Mouse (Mus musculus) MEL (cell line): ENCODE measurements around the gene Gas1.

ENCODE experiments used
- CHD2 ChIP-seq: IDR thresholded peaks from 2 replicates; pipeline ENCODE4 v1.6.1; 2011; ENCODE audit warnings: low read length, improper control_type of control experiment
- CTCF ChIP-seq, 3 experiments: IDR thresholded peaks in 2 of 3; conservative IDR thresholded peaks in 1 of 3; 2 replicates each; pipeline ENCODE4 v1.5.1; 2011 to 2012; ENCODE audit warnings: low read length in 3 of 3, low read depth in 2 of 3, mild to moderate bottlenecking in 2 of 3, improper control_type of control experiment in 1 of 3, inconsistent platforms in 1 of 3, mixed read lengths in 1 of 3, moderate library complexity in 1 of 3; ENCODE audit not compliant: control insufficient read depth in 1 of 3, insufficient read depth in 1 of 3, poor library complexity in 1 of 3, severe bottlenecking in 1 of 3
- ELF1 ChIP-seq: IDR thresholded peaks from 2 replicates; pipeline ENCODE4 v1.6.1; 2014; ENCODE audit warnings: low read depth, mild to moderate bottlenecking, inconsistent platforms, low read length, improper control_type of control experiment, moderate library complexity
- EP300 ChIP-seq, 2 experiments: IDR thresholded peaks; 2 replicates each; pipeline ENCODE4 v1.6.1; 2011; ENCODE audit warnings: improper control_type of control experiment in 2 of 2, low read length in 2 of 2, low read depth in 1 of 2, mild to moderate bottlenecking in 1 of 2
- GATA1 ChIP-seq: IDR thresholded peaks from 2 replicates; pipeline ENCODE4 v1.6.1; 2011; ENCODE audit warnings: low read depth, low read length, improper control_type of control experiment
- JUND ChIP-seq: IDR thresholded peaks from 2 replicates; pipeline ENCODE4 v1.6.1; 2011; ENCODE audit warnings: low read depth, mild to moderate bottlenecking, improper control_type of control experiment, low read length
- MAFK ChIP-seq: IDR thresholded peaks from 2 replicates; pipeline ENCODE4 v1.6.1; 2011; ENCODE audit warnings: low read depth, mild to moderate bottlenecking, low read length, improper control_type of control experiment, borderline replicate concordance
- MAX ChIP-seq: IDR thresholded peaks from 2 replicates; pipeline ENCODE4 v1.6.1; 2011; ENCODE audit warnings: low read length, improper control_type of control experiment
- MXI1 ChIP-seq: IDR thresholded peaks from 2 replicates; pipeline ENCODE4 v1.6.1; 2011; ENCODE audit warnings: mild to moderate bottlenecking, low read depth, low read length, improper control_type of control experiment
- MYC ChIP-seq: IDR thresholded peaks from 2 replicates; pipeline ENCODE4 v1.6.1; 2011; ENCODE audit warnings: low read depth, mild to moderate bottlenecking, low read length, improper control_type of control experiment, moderate library complexity
- NELFE ChIP-seq: IDR thresholded peaks from 2 replicates; pipeline ENCODE4 v1.6.1; 2011; ENCODE audit warnings: low read depth, low read length, improper control_type of control experiment
- POLR2A ChIP-seq, 2 experiments: IDR thresholded peaks; 2 replicates each; pipeline ENCODE4 v1.6.1; 2011 to 2012; ENCODE audit warnings: low read length in 2 of 2, mild to moderate bottlenecking in 2 of 2, control low read depth in 1 of 2, improper control_type of control experiment in 1 of 2, low read depth in 1 of 2, moderate library complexity in 1 of 2; ENCODE audit not compliant: control insufficient read depth in 1 of 2, insufficient read depth in 1 of 2, poor library complexity in 1 of 2
- RAD21 ChIP-seq: IDR thresholded peaks from 2 replicates; pipeline ENCODE4 v1.6.1; 2011; ENCODE audit warnings: mild to moderate bottlenecking, low read depth, low read length, improper control_type of control experiment
- SMC3 ChIP-seq: IDR thresholded peaks from 2 replicates; pipeline ENCODE4 v1.6.1; 2011; ENCODE audit warnings: low read depth, low read length, improper control_type of control experiment

GRCm38 (mm10) chr13:60134439-60134799 is 42.7 kb downstream of the Gas1 start:
- no peak for TF ChIP-seq EP300 (IDR thresholded peaks at IDR 0.05; ENCODE audit: low read depth in 1 of 2, low read length in 2 of 2)
- no peak for TF ChIP-seq CTCF (IDR thresholded peaks at IDR 0.05 in 2 of 3, conservative IDR thresholded peaks at IDR 0.05 in 1 of 3; ENCODE audit: control insufficient read depth in 1 of 3, insufficient read depth in 1 of 3, low read depth in 2 of 3, low read length in 3 of 3, poor library complexity in 1 of 3, severe bottlenecking in 1 of 3)
- no peak for TF ChIP-seq POLR2A (IDR thresholded peaks at IDR 0.05; ENCODE audit: control insufficient read depth in 1 of 2, insufficient read depth in 1 of 2, low read depth in 1 of 2, low read length in 2 of 2, poor library complexity in 1 of 2)
- no peak for TF ChIP-seq MYC
- no peak for TF ChIP-seq JUND
- no peak for TF ChIP-seq GATA1
- no peak for TF ChIP-seq CHD2
- TF ChIP-seq MAFK, result no peak
- no peak for TF ChIP-seq SMC3
- TF ChIP-seq NELFE, result no peak
- TF ChIP-seq MXI1, result no peak
- TF ChIP-seq MAX, result no peak
- no peak for TF ChIP-seq RAD21
- no peak for TF ChIP-seq ELF1
